Mouse (Mus musculus): ENCODE results near the gene Slfn14.
"Not testable (repeated sequence)": the region's sequence is repeated elsewhere in the genome, so short reads cannot be mapped to it uniquely, and the experiment has no call there.

The Slfn14 gene

DNA sequence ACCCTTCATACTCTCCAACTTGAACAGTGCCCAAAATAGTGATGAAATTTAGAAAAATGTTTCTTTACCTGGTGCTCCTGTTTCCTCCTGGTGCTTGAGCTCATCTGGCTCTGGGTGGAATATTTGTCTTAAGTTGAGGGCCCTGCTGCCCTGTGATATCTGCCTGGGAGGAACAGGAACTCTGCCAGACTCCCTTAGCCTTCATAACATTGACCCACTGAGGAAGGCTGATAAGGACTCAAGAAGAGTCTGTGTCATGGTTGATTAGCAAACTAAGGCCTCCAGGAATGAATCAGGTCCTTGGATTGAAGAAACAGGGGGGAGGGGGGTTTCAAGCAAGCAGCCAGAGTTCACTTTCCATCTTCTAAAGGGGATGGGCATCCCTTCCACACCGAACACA, at the start of gene Slfn14:
Gene Slfn14, minus strand, starts transcription at position 161 of the 400 bp plus-strand sequence.
- no peak for DNase-seq

DNA sequence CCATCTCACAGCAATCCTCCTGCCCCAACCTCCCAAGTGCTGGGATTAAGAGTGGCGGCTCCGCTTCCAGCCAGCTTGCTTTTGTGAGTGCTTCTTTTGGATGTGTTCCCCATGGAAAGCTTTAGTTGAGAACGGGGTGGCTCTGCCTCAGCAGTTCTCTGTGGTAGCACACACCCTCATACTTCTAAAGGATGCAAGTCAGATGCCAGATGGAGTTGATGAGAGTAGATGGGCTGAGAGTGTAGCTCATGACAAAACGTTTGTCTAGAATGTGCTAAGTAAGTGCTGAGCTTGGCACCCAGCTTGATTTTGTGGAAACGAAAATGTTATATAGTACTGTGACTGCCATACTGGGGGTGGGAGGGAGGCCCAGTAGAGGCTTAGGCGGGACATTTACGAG, 49.3 kb upstream of the Slfn14 start:
- peak; percentile 62 for DNase-seq

- DNase-seq: peak; percentile 48
Measured at GRCm38 (mm10) chr11:83327427-83327826, 40.9 kb upstream of the Slfn14 start.

- DNase-seq: not testable (repeated sequence)
Measured at GRCm38 (mm10) chr11:83326692-83327091, 40.2 kb upstream of the Slfn14 start.

GRCm38 (mm10) chr11:83319048-83319447, 32.5 kb upstream of the Slfn14 start:
- no peak for DNase-seq

- DNase-seq: peak; percentile 76
Measured at GRCm38 (mm10) chr11:83312471-83312870, 25.9 kb upstream of the Slfn14 start.

DNA sequence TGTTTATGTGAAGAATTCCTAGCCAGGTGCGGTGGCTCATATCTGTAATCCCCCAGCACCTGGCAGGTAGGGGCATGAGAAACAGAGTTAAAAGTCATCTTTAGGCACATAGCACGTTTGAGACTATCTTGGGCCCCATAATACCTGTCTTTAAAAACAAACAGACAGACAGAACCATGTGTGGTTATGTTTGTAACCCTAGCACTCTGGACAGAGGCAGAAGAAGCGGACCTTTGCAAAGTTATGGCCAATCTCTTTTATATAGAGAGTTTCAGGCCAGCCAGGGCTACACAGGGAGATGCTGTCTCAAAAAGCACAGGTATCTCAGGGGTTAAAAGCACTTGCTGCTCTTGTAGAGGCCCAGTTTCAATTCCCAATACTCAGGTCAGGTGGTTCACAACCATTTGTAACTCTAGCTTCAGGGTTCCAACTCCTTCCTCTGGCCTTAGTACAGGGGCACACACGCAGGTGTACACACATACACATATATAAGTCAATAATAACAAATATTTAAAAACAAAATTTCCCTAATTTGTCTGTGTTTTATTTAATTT, 20.3 kb upstream of the Slfn14 start:
- DNase-seq: no peak

- DNase-seq: no peak
Measured at GRCm38 (mm10) chr11:83304485-83304884, 18.0 kb upstream of the Slfn14 start.

GRCm38 (mm10) chr11:83303751-83304150, 17.2 kb upstream of the Slfn14 start:
- peak; percentile 55 for DNase-seq

- DNase-seq: peak; percentile 95
Measured at GRCm38 (mm10) chr11:83302526-83303251, 16.2 kb upstream of the Slfn14 start, which contains the start of gene Pex12. Gene Pex12 (minus strand): TSS chr11:83302586.

GRCm38 (mm10) chr11:83302124-83302523, 15.6 kb upstream of the Slfn14 start:
- DNase-seq: no peak

DNA sequence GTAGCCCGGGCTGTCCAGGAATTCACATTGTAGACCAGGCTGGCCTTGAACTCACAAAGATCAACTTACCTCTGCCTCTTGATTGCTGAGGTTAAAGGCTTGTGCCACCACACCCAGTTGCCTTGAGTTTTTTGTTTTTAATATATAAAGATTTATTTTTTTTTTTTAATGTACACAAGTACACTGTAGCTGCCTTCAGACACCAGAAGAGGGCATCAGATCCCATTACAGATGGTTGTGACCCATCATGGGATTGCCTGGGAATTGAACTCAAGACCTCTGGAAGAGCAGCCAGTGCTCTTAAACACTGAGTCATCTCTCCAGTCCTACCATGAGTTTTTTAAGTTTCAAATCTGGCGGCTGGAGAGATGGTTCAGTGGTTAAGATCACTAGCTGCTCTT, 14.9 kb upstream of the Slfn14 start:
- DNase-seq: no peak

- DNase-seq: no peak
Measured at GRCm38 (mm10) chr11:83299724-83300123, 13.2 kb upstream of the Slfn14 start.

- DNase-seq: peak; percentile 96
Measured at GRCm38 (mm10) chr11:83298225-83299195, 12.0 kb upstream of the Slfn14 start, which contains the start of gene Ap2b1. Gene Ap2b1 (plus strand): TSS chr11:83299024.

DNA sequence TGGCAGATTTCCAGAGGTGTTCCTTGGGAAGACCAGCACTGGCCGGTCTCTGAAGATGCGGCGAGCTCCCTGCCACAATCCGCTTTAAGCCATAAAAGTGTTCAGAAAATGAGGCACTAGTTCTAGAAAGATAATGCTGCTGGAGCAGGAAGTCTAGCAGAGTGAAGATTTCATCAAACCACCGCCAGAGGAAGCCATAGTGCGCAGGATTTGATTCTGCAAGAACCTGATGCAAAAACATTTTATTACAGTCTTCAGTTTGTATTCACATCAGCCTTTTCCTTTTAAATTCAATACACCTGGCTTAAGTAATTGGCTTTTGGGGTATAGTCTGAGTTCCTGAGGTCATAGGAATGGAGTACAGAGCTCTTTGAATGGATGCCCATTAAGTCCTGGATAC, 11.3 kb upstream of the Slfn14 start:
- DNase-seq: no peak

DNA sequence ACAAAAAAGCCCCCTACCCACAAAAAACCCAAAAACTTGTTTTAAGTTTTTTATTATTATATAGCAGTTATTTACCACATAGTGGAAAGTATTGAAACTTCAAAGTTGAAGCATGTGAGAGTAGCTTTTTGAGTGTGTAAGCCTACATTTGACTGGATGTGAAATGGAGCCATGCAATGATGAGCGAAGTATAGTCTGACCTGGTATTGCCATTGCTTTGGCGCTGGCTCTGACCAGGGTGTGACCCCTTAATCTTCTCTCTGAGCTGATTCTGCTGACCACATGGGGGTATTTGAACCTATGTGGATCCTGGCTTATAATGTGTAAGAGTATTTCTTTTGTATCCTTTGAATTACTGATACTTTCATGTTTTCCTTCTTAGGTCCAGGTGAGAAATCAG, 7.6 kb upstream of the Slfn14 start:
- no peak for DNase-seq

DNA sequence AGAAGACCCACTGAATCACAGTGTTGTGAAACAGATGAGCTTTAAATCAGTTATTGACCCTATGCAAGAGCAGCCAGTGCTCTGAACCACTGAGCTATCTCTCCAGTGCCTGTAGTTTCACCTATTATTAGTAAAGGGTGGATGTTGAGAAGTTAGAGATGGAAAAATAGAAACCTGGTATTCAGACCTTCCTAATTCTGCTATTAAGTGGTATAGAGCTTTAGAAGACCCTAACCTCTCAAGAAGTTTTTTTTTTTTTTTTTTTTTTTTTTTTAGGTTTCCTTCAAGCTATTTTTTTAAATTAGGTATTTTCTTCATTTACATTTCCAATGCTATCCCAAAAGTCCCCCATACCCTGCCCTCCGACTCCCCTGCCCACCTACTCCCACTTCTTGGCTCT, 6.7 kb upstream of the Slfn14 start:
- DNase-seq: no peak

GRCm38 (mm10) chr11:83292251-83292587, 5.7 kb upstream of the Slfn14 start:
- no peak for DNase-seq

- peak; percentile 97 for DNase-seq
Measured at GRCm38 (mm10) chr11:83291375-83292250, 5.1 kb upstream of the Slfn14 start.

- no peak for DNase-seq
Measured at GRCm38 (mm10) chr11:83289633-83290032, 3.1 kb upstream of the Slfn14 start.

DNA sequence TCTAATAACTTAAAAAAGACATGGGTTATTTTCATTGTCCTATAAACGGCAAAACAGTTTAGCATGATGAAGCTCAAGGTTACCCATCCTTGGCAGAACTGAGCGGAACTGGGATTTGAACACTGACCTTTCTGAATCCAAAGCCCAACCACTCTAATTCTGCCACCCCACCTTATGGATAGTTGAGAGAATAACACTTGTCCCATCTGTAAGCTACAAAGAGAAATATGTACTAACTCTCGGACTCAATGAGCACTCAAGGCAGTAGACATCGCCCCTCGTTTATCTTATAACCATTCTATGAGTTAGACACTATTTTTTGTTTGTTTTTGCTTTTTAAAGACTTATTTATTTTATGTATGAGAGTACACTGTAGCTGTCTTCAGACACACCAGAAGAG, 2.5 kb upstream of the Slfn14 start:
- no peak for DNase-seq

DNA sequence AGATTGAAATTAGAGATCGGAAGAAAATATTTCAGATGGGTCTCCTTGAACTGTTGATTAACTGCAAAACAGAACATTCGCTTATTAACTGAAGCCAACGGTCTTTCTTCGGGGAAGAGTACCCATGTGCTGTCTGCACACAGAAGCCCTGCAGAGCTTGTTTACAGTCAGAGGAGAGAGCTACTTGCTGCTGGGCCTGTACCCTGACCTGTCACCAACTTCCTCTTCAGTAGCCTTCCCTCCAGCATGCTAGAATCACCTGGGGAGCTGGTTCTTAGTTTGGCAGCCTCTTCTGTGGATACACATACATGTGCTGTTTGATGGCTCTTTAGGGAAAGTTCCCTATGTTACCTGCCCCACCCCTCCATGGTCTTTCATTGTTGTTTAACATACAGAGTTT, 899 bp downstream of the Slfn14 start:
- no peak for DNase-seq
